Mouse (Mus musculus) brain, embryonic 14.5 days (tissue): Measurements from ENCODE around the gene Iscu.

Experiments used
- CTCF ChIP-seq: fragments of 200-500 bp; IDR thresholded peaks from 2 replicates; pipeline ENCODE4 v1.5.1; 2012; ENCODE audit warnings: inconsistent platforms, mild to moderate bottlenecking, moderate library complexity, borderline replicate concordance; ENCODE audit not compliant: insufficient read depth, insufficient read length; ENCODE audit errors: extremely low read depth
- POLR2A ChIP-seq: fragments of 200-500 bp; IDR thresholded peaks from 2 replicates; pipeline ENCODE4 v1.6.1; 2012; ENCODE audit warnings: mild to moderate bottlenecking, inconsistent platforms, borderline replicate concordance; ENCODE audit not compliant: poor library complexity, insufficient read depth, insufficient read length, severe bottlenecking; ENCODE audit errors: extremely low read depth

GRCm38 (mm10) chr5:113789075-113789788, 16.7 kb downstream of the Iscu start:
- TF ChIP-seq CTCF (no peak), POLR2A (no peak)
